ENCODE assay signal across 8 mouse cellular contexts in the genomic region with DNA sequence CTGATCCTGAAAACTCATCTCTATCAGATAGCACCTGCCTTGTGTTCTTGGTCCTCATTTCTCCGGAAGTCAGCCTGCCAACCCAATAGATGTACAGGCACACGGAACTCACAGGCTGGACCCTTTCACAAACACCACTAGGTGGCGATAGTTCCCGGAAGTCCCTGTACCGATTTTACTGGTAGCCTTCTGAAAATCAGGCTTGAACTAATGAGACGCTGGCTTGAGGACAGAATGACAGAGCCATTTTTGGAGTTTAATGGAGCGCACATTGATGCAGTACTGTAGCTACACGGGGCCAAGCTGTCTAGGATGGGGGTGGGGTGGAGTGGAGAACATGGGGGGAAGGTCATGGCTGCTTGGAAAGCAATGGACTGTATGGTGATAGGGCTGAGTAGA. TPM values are rescaled to one million over a fixed set of nuclear protein-coding genes. Genes with fewer than 3 reads are reported as not detected.
DNase-seq lines count a peak whose midpoint lies in the region; ATAC-seq and TF ChIP-seq lines count a peak whose summit lies in the region.

No protein-coding gene starts in this region.

- peaks cover 16% of the 10 kb centered on the region for H3K4me1 ChIP-seq in limb, embryonic 14.5 days (ENCODE audit: control insufficient read depth, insufficient read depth, low read length)
- H3K4me1 ChIP-seq in midbrain, postnatal 0 days (ENCODE audit: insufficient read depth, low read length) = no peaks in the 10 kb centered on the region

- H3K27ac ChIP-seq in limb, embryonic 14.5 days (replicated peaks; ENCODE audit: low read depth, low read length) = no peak overlapping the region
- H3K27ac ChIP-seq in midbrain, postnatal 0 days (ENCODE audit: low read depth, low read length) = no peak overlapping the region

- H3K27me3 ChIP-seq in limb, embryonic 14.5 days (ENCODE audit: control insufficient read depth, insufficient read depth, low read length) = no peaks in the 10 kb centered on the region
- no peaks in the 10 kb centered on the region for H3K27me3 ChIP-seq in midbrain, postnatal 0 days (ENCODE audit: insufficient read depth, low read length)

- no peak overlapping the region for H3K9ac ChIP-seq in limb, embryonic 14.5 days (ENCODE audit: low read depth, low read length, severe bottlenecking)
- H3K9ac ChIP-seq in midbrain, postnatal 0 days (replicated peaks; ENCODE audit: low read length, poor library complexity, severe bottlenecking) = peak overlapping the region; percentile 51; the same call in 1 of the 2 replicates

- no peaks in the 10 kb centered on the region for H3K36me3 ChIP-seq in limb, embryonic 14.5 days (ENCODE audit: control insufficient read depth, insufficient read depth, low read length)
- H3K36me3 ChIP-seq in midbrain, postnatal 0 days (ENCODE audit: insufficient read depth, low read length) = no peaks in the 10 kb centered on the region

- H3K9me3 ChIP-seq in limb, embryonic 14.5 days (ENCODE audit: control insufficient read depth, low read length) = no peaks in the 10 kb centered on the region
- no peaks in the 10 kb centered on the region for H3K9me3 ChIP-seq in midbrain, postnatal 0 days (ENCODE audit: low read length)

- peak; percentile 25 to 47 for DNase-seq in spleen, postnatal 36 days (ENCODE audit: low spot score in 2 of 2)
- no peak for DNase-seq in spleen, postnatal 4 days (ENCODE audit: low spot score in 2 of 2)
- peak; percentile 89 for DNase-seq in brain, embryonic 14.5 days (ENCODE audit: low read depth)
- peak; percentile 82 for DNase-seq in limb, embryonic 14.5 days (ENCODE audit: low spot score)
- DNase-seq in midbrain, postnatal 0 days (ENCODE audit: low spot score) = peak; percentile 92
- DNase-seq in ovary, postnatal 10 days (ENCODE audit: low spot score) = no peak
- DNase-seq in adrenal gland, adult 8-10 months = no peak

- no peak for TF ChIP-seq POLR2A in brain, embryonic 14.5 days (IDR thresholded peaks at IDR 0.05; ENCODE audit: borderline replicate concordance, extremely low read depth, insufficient read depth, insufficient read length, poor library complexity, severe bottlenecking)
- no peak for TF ChIP-seq POLR2A in limb, embryonic 14.5 days (IDR thresholded peaks at IDR 0.05; ENCODE audit: borderline replicate concordance, extremely low read depth, insufficient read depth, insufficient read length)

- peak overlapping the region; percentile 55 for H3K4me2 ChIP-seq in limb, embryonic 14.5 days (replicated peaks; ENCODE audit: low read depth, low read length, severe bottlenecking)
- peak overlapping the region; percentile 71 for H3K4me2 ChIP-seq in midbrain, postnatal 0 days (ENCODE audit: low read depth, low read length, poor library complexity, severe bottlenecking)

- peak; percentile 76 for ATAC-seq in granulocyte monocyte progenitor cell, adult 5-6 weeks (replicated peaks; ENCODE audit: poor library complexity, severe bottlenecking)
- ATAC-seq in limb, embryonic 14.5 days (ENCODE audit: low FRiP score, low read depth) = peak; percentile 17; the same call in 1 of the 2 replicates
- peak; percentile 64 for ATAC-seq in midbrain, postnatal 0 days (ENCODE audit: low FRiP score)

- 8% methylated on average over 8 of the region's 8 CpGs for WGBS in limb, embryonic 14.5 days
- WGBS in midbrain, postnatal 0 days = 4% methylated on average over 8 of the region's 8 CpGs

- peak; percentile 80 for TF ChIP-seq CTCF in brain, embryonic 14.5 days (IDR thresholded peaks at IDR 0.05; ENCODE audit: borderline replicate concordance, extremely low read depth, insufficient read depth, insufficient read length)
- peak; percentile 85 for TF ChIP-seq CTCF in midbrain, postnatal 0 days (IDR thresholded peaks at IDR 0.05)

- peak overlapping the region; percentile 35 for H3K4me3 ChIP-seq in limb, embryonic 14.5 days (replicated peaks; ENCODE audit: low read length)
- peak overlapping the region; percentile 40 for H3K4me3 ChIP-seq in midbrain, postnatal 0 days (ENCODE audit: low read depth, low read length)

RNA-seq across cellular contexts. Expression of a gene that starts 18.5 kb away (rescaled TPM):
- 0.12 and 0.13 TPM in 2 replicates for polyA plus RNA-seq in brain, embryonic 14.5 days (2012; rRNA removed)
- total RNA-seq in granulocyte monocyte progenitor cell, adult 5-6 weeks (2014; fragmentation: Nextera tagmentation) = not detected in 2 replicates
- total RNA-seq in granulocyte monocyte progenitor cell, adult 5-6 weeks (2017) = not detected in 2 replicates
- polyA plus RNA-seq in limb, embryonic 14.5 days (2012; rRNA removed) = 8.9 and 9.3 TPM in 2 replicates
- 14.9 and 19.4 TPM in 2 replicates for polyA plus RNA-seq in limb, embryonic 14.5 days (2014; fragmentation: Nextera tagmentation; extraction: Ambion mirVana)
- 0.22 TPM in 1 of 2 replicates, not detected in the other for total RNA-seq in midbrain, postnatal 0 days (2014; rRNA removed)
- polyA plus RNA-seq in midbrain, postnatal 0 days (2015; fragmentation: Nextera tagmentation; extraction: Ambion mirVana) = 0.25 and 0.31 TPM in 2 replicates
- under 1 TPM in 3 of 4 experiments, not detected in 1; 0.05 to 0.09 (median 0.06) TPM for total RNA-seq in adrenal gland, adult 8-10 months (2022)

RNA-seq across cellular contexts. Expression of a gene that starts 32.1 kb away (rescaled TPM):
- polyA plus RNA-seq in brain, embryonic 14.5 days (2012; rRNA removed) = 2.8 and 3.8 TPM in 2 replicates
- 34.1 and 36.1 TPM in 2 replicates for total RNA-seq in granulocyte monocyte progenitor cell, adult 5-6 weeks (2014; fragmentation: Nextera tagmentation)
- 12.2 and 17.3 TPM in 2 replicates for total RNA-seq in granulocyte monocyte progenitor cell, adult 5-6 weeks (2017)
- 20.1 and 25.8 TPM in 2 replicates for polyA plus RNA-seq in limb, embryonic 14.5 days (2012; rRNA removed)
- polyA plus RNA-seq in limb, embryonic 14.5 days (2014; fragmentation: Nextera tagmentation; extraction: Ambion mirVana) = 25.7 and 27.8 TPM in 2 replicates
- 1.8 and 4.3 TPM in 2 replicates for total RNA-seq in midbrain, postnatal 0 days (2014; rRNA removed)
- 2.1 and 2.4 TPM in 2 replicates for polyA plus RNA-seq in midbrain, postnatal 0 days (2015; fragmentation: Nextera tagmentation; extraction: Ambion mirVana)
- total RNA-seq in adrenal gland, adult 8-10 months (2022) = 10 to 100 TPM; 14.3 to 30.5 (median 19.8) TPM

Comparison
In these comparisons a context has a peak if more than half of its experiments do, and no peak if none do; other contexts are left out.
1. DNase-seq: peak in spleen, postnatal 36 days (2 of 2), brain, embryonic 14.5 days (single experiment), limb, embryonic 14.5 days (single experiment) and midbrain, postnatal 0 days (single experiment); none in spleen, postnatal 4 days (0 of 2), ovary, postnatal 10 days (single experiment) and adrenal gland, adult 8-10 months (single experiment).
2. ATAC-seq: peak in every context shown above with its lines; median percentile 76 in granulocyte monocyte progenitor cell, adult 5-6 weeks; 64 in midbrain, postnatal 0 days; 17 in limb, embryonic 14.5 days.